Mouse (Mus musculus) limb, embryonic 12.5 days (tissue): Measurements from ENCODE around the gene Enkur. TPM values are rescaled to one million over a fixed set of nuclear protein-coding genes. Genes with fewer than 3 reads are reported as not detected.

Source experiments
- ATAC-seq: fragments of 200-750 bp; cut with Nextera tagmentation; 2 replicates; pipeline ENCODE4 v1.8.0; 2017; ENCODE audit warnings: low read depth, moderate TSS enrichment; ENCODE audit not compliant: insufficient number of reproducible peaks, insufficient read depth, low FRiP score, low TSS enrichment
- H3K27ac ChIP-seq: fragments of 300-500 bp; sonication (generic); 2 replicates; pipeline ENCODE4 v1.5.1; 2016; ENCODE audit warnings: mild to moderate bottlenecking, moderate library complexity
- H3K27me3 ChIP-seq: fragments of 300-500 bp; sonication (generic); 2 replicates; pipeline ENCODE4 v1.6.1; 2016; ENCODE audit warnings: mild to moderate bottlenecking, moderate library complexity
- H3K36me3 ChIP-seq: fragments of 300-500 bp; sonication (generic); 2 replicates; pipeline ENCODE4 v1.6.1; 2016; ENCODE audit warnings: mild to moderate bottlenecking, moderate library complexity
- H3K4me1 ChIP-seq: fragments of 300-500 bp; sonication (generic); replicated peaks from 2 replicates; pipeline ENCODE4 v1.6.1; 2016
- H3K4me2 ChIP-seq: fragments of 300-500 bp; sonication (generic); 2 replicates; pipeline ENCODE4 v1.6.1; 2016; ENCODE audit warnings: mild to moderate bottlenecking, moderate library complexity
- H3K4me3 ChIP-seq: fragments of 300-500 bp; sonication (generic); replicated peaks from 2 replicates; pipeline ENCODE4 v1.5.1; 2016; ENCODE audit warnings: mild to moderate bottlenecking
- H3K9ac ChIP-seq: fragments of 300-500 bp; sonication (generic); replicated peaks from 2 replicates; pipeline ENCODE4 v1.6.1; 2016; ENCODE audit warnings: mild to moderate bottlenecking, moderate library complexity
- H3K9me3 ChIP-seq: fragments of 300-500 bp; sonication (generic); 2 replicates; pipeline ENCODE4 v1.6.1; 2016; ENCODE audit warnings: mild to moderate bottlenecking, moderate library complexity
- WGBS: fragments of 180-500 bp; shearing (Covaris S2); methylation state at CpG from one replicate; pipeline ENCODE4 v1.1.7; 2016; 5-methylcytosine and 5-hydroxymethylcytosine counted together
- polyA plus RNA-seq: library from polyadenylated mRNA; unstranded; fragments of >200 nt; fragmentation: Nextera tagmentation; extraction: Ambion mirVana; gene quantifications from 2 replicates; pipeline ENCODE4 v1.2.1, GENCODE M21; 2016

The Enkur gene
- polyA plus RNA-seq, 1 experiment from 2014 or later, result not detected

DNA sequence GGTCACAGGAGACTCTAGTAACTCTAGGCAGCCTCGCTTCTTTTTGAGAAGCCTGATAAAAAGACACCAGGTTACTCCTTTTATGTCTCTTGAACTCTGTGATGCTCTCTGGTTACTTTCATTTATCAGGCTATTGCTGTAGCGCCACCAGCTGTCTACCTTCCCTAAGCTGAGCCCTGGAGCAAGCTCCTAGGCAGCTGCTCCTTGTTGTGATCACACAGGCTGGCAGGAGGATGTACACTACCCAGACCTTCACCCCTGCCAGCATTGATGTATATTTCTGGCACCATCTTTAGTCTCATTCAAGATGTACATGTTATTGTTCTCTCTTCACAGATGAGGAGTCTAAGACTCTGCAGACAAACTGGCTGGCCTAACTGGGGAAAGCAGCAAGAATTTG lies 25.1 kb upstream of the Enkur start:
- no peaks in the 10 kb centered on the region for H3K36me3 ChIP-seq
- no peak for ATAC-seq
- H3K4me2 ChIP-seq, result no peak overlapping the region
- H3K27ac ChIP-seq, result no peak overlapping the region
- WGBS, result 54% methylated on average over 2 of the region's 2 CpGs
- H3K9me3 ChIP-seq, result no peaks in the 10 kb centered on the region
- H3K9ac ChIP-seq, result no peak overlapping the region
- no peaks in the 10 kb centered on the region for H3K27me3 ChIP-seq
- H3K4me1 ChIP-seq, result 0 out of 2 replicates have a peak, but pooled peaks cover 2% of the 10 kb centered on the region
- no peak overlapping the region for H3K4me3 ChIP-seq

DNA sequence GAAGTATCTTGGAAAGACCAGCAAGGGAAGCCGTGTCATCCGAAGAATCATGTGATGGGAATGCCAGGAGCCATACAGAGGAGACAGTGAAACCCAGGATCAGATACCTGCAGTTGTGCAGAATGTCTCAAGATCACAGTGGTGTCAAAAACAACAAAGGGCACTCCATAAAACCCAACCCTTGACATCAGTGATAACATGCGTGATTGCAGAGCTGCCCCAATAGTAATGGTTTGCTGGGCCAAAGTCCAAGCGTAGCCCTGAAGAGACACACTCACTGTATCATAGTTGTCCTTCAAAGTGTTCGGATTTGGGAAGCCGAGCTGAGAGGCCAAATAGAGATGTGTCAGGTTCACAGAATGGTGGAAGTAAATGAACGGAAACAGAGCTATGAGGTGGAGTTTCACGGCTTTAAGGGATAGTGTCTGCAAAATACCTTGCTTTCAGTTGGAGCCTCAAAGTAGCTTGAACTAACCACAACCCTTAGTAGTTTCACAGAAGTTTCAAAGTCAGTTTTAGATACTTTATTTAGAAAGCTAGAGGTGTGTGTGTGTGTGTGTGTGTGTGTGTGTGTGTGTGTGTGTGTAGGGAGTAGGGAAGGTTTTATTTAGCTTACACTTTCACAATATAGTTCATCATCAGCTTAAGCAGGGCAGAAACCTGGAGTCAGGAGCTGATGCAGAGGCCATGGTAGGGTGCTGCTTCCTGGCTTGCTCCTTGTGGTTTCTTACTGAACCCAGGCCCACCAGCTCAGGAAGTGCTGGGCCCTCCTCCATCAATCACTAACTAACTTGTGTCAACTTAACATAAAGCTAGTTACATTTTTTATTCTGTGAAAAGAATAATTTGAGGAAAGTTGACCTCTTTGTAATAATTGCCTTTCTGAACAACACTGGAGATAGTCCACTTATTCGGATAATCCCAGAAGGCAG lies 17.6 kb upstream of the Enkur start:
- H3K27ac ChIP-seq, result no peak overlapping the region
- 92% methylated on average over 9 of the region's 9 CpGs for WGBS
- H3K36me3 ChIP-seq, result no peaks in the 10 kb centered on the region
- H3K4me1 ChIP-seq, result no peaks in the 10 kb centered on the region
- no peak overlapping the region for H3K9ac ChIP-seq
- H3K4me2 ChIP-seq, result no peak overlapping the region
- no peaks in the 10 kb centered on the region for H3K9me3 ChIP-seq
- no peak overlapping the region for H3K4me3 ChIP-seq
- ATAC-seq, result no peak
- no peaks in the 10 kb centered on the region for H3K27me3 ChIP-seq

DNA sequence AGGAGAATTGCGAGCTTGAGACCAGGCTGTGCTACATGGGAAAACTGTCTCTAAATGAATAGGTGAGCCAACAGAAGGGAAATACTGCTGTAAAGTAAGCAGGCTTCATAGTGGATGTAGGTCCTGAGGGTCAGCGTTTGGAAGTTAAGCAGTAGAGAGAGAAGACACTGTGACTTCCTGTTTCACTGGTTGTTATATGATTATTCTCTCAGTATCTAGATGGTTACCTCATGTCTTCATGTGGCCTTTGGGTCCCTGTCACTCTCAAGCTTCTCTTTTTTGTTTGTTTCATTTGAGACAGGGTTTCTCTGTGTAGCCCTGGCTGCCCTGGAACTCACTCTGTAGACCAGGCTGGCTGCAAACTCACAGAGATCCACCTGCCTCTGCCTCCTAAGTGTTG lies 10.1 kb upstream of the Enkur start:
- Histone ChIP-seq H3K36me3 (0 out of 2 replicates have a peak, but pooled peaks cover 4% of the 10 kb centered on the region), H3K4me2 (no peak overlapping the region), H3K27me3 (no peaks in the 10 kb centered on the region), H3K4me3 (no peak overlapping the region), H3K4me1 (no peaks in the 10 kb centered on the region), H3K9me3 (no peaks in the 10 kb centered on the region), H3K9ac (no peak overlapping the region), H3K27ac (no peak overlapping the region)
- WGBS, result 90% methylated on average over 2 of the region's 2 CpGs
- ATAC-seq, result no peak

DNA sequence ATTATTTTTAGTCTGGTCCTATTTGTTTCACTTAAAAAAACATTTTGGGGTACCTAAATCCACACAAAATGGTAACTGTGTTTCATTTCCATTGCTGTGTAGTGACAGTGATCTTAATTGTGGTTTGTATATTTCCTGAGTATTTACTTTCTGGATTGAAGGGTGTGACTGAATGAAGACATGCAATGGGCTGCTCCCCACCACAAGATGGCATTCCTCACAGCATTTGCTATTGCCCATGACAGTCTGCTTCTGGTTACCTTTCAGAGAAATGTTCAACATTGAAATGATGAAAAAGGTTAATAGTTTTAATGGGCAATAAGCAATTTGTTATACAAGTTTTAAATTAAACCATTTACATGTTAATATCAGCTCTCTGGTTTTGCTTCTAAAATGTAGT lies 9.2 kb upstream of the Enkur start:
- no peak for ATAC-seq
- no peaks in the 10 kb centered on the region for H3K4me1 ChIP-seq
- no peak overlapping the region for H3K27ac ChIP-seq
- 0 out of 2 replicates have a peak, but pooled peaks cover 4% of the 10 kb centered on the region for H3K36me3 ChIP-seq
- no peaks in the 10 kb centered on the region for H3K9me3 ChIP-seq
- no peak overlapping the region for H3K9ac ChIP-seq
- H3K4me3 ChIP-seq, result no peak overlapping the region
- no peak overlapping the region for H3K4me2 ChIP-seq
- H3K27me3 ChIP-seq, result no peaks in the 10 kb centered on the region

DNA sequence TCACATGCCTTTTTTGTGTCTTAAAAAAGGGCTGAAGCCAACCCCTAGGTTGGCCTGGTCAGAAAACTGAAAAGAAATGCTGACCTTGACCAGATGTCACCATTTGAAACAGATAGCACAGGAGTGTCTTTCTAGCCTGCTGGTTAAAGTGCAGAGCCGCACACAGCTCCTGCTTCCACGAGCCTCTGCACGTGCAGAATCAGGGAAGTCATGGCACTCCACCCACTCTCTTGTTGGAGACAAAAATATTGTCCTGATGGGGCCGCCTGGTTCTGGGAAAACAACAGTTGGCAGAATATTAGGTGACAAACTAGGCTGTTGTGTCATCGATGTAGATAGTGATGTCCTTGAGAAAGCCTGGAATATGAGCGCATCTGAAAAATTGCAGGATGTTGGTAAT lies 6.2 kb upstream of the Enkur start:
- WGBS, result 90% methylated on average over 6 of the region's 6 CpGs
- Histone ChIP-seq H3K4me1 (no peaks in the 10 kb centered on the region), H3K27me3 (no peaks in the 10 kb centered on the region), H3K4me3 (no peak overlapping the region), H3K36me3 (0 out of 2 replicates have a peak, but pooled peaks cover 4% of the 10 kb centered on the region), H3K4me2 (no peak overlapping the region), H3K27ac (no peak overlapping the region), H3K9me3 (no peaks in the 10 kb centered on the region), H3K9ac (no peak overlapping the region)
- ATAC-seq, result no peak

DNA sequence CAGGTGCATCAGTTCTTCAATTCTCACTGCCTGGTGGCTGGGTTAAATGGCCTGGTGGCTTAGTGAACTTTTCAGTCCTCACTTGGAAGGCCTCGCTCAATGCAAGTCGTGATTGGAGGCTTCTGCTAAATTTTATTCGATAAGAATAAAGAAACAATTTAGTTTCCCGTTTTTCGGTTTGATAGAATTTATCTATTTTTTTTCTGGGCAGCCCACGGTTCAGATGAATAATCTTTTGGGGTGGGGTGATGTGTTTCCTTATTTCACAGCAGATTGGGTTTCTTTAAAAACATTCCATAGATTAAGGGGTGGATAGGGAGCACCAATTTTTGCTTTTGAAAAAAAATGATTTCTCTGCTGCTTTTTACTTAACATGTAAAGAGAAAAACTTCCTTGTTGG lies 1.1 kb upstream of the Enkur start:
- peak overlapping the region; percentile 50; the same call in 1 of the 2 replicates for H3K9ac ChIP-seq
- no peak overlapping the region for H3K27ac ChIP-seq
- peak overlapping the region; percentile 58 for H3K4me3 ChIP-seq
- no peaks in the 10 kb centered on the region for H3K27me3 ChIP-seq
- H3K9me3 ChIP-seq, result no peaks in the 10 kb centered on the region
- no peak for ATAC-seq
- peak overlapping the region; percentile 62 for H3K4me2 ChIP-seq
- 49% methylated on average over 6 of the region's 6 CpGs for WGBS
- H3K4me1 ChIP-seq, result peaks cover 3% of the 10 kb centered on the region; the same call in 1 of the 2 replicates
- H3K36me3 ChIP-seq, result 0 out of 2 replicates have a peak, but pooled peaks cover 2% of the 10 kb centered on the region

DNA sequence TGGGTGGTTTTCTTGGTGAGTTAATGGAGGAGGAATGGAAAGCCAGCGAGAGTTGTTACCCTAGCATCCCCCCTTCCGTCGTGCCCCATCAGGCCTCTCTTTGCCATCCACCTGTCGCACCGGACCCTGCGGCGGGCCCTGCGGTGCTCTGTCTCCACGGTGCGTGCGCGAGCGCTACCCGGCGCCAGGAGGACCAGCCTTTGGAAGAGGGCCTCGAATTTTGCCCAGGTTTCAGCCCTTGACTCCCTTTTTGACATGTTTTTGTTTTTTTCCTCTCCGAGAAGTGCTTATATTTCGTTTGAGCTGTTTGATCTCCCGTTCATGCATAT lies 630 bp upstream of the Enkur start:
- Histone ChIP-seq H3K4me2 (peak overlapping the region; percentile 62), H3K4me1 (peaks cover 3% of the 10 kb centered on the region; the same call in 1 of the 2 replicates), H3K9me3 (no peaks in the 10 kb centered on the region), H3K27ac (no peak overlapping the region), H3K36me3 (no peaks in the 10 kb centered on the region), H3K4me3 (peak overlapping the region; percentile 58), H3K27me3 (no peaks in the 10 kb centered on the region), H3K9ac (peak overlapping the region; percentile 50)
- ATAC-seq, result peak; percentile 90
- 1% methylated on average over 19 of the region's 19 CpGs for WGBS

DNA sequence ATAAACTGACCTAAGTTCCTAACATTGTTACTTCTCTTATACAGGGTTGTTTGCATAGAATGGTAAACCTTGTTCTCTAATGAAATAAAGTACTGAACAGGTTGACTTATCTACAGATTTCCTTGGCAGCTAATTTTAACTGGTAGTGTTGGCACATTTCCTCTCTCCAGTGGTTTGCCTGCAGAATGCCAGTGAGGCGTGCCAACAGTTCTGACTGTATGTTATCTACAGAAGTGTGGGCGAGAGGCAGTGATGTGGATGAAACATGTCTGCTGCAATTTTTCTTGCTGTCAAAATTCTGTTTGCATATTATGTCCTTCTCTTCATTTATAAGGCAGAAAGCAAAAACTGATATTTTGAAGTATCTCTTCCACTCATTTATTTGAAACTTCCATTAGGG lies 2.4 kb downstream of the Enkur start:
- H3K9me3 ChIP-seq, result no peaks in the 10 kb centered on the region
- H3K4me2 ChIP-seq, result no peak overlapping the region
- H3K4me3 ChIP-seq, result no peak overlapping the region
- ATAC-seq, result no peak
- H3K27me3 ChIP-seq, result no peaks in the 10 kb centered on the region
- H3K4me1 ChIP-seq, result peaks cover 3% of the 10 kb centered on the region; the same call in 1 of the 2 replicates
- no peak overlapping the region for H3K27ac ChIP-seq
- 89% methylated on average over 2 of the region's 2 CpGs for WGBS
- H3K9ac ChIP-seq, result no peak overlapping the region
- H3K36me3 ChIP-seq, result no peaks in the 10 kb centered on the region

DNA sequence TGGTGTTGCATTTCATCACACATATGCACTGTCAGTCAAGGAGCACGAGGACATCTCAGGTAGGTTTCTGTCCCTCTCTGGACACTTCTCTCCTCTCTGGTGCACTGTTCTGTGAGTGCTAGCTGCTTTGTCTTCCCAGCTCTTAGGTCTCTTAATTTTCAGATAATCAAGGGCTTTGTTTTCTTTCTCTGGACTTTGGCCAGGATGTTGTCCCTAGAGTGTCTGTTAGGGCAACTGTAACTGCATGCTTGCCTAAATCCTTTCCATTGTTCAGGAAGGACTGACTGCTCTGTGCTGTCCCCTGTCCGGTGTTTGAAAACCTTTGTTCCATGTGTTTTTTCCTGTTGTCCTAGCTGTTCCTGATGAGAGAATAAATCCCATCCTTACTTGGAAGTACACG lies 6.1 kb downstream of the Enkur start:
- no peaks in the 10 kb centered on the region for H3K27me3 ChIP-seq
- no peak overlapping the region for H3K27ac ChIP-seq
- no peaks in the 10 kb centered on the region for H3K9me3 ChIP-seq
- no peak for ATAC-seq
- H3K4me3 ChIP-seq, result no peak overlapping the region
- WGBS, result 70% methylated on average over 3 of the region's 3 CpGs
- H3K4me1 ChIP-seq, result no peaks in the 10 kb centered on the region
- H3K4me2 ChIP-seq, result no peak overlapping the region
- H3K9ac ChIP-seq, result no peak overlapping the region
- H3K36me3 ChIP-seq, result no peaks in the 10 kb centered on the region

DNA sequence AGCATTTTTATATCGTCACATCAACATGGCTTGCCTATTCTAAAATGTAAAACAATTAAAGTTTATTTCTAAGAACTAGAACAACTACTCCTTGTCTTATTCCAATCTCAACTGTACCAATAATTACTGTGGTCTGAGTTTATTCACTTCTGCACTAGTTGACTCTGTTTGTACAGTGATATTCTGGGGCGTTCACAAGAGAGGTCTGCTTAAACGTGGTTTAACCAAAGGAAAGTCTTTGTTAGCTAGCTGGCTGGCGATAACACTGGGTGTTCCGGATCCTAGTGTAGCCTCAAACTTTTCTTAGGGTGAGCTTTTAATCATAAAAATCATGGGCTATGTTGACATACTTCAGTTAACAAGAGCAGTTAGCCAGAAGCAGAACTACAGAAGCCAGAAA lies 9.9 kb downstream of the Enkur start:
- H3K4me1 ChIP-seq, result no peaks in the 10 kb centered on the region

DNA sequence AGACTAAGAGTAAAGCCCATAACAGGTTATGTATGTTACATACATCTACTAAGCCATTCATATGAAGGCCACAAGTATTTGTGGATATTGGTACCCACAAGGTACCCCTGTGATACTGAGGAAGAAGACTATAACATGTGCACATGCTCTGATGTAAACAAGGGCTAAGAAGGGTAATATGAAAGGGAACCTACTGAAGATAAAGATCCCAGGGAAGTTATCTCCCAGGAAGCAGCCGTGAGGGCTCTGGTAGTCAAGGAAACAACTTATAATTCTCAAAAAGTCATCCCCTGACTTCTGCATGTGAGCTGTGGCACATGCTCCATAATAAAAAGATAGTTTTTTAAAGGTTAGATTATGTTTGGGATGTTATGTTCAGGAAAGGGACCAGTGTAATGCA lies 13.9 kb downstream of the Enkur start:
- Histone ChIP-seq H3K9ac (no peak overlapping the region), H3K27me3 (no peaks in the 10 kb centered on the region), H3K4me1 (no peaks in the 10 kb centered on the region), H3K4me3 (no peak overlapping the region), H3K36me3 (no peaks in the 10 kb centered on the region), H3K9me3 (no peaks in the 10 kb centered on the region), H3K4me2 (no peak overlapping the region), H3K27ac (no peak overlapping the region)
- WGBS, result 90% methylated on average over 1 of the region's 1 CpGs
- ATAC-seq, result no peak

More for the DNA sequence above, 9.9 kb downstream of the Enkur start:
- WGBS, result 91% methylated on average over 5 of the region's 5 CpGs
- H3K27ac ChIP-seq, result no peak overlapping the region
- H3K27me3 ChIP-seq, result no peaks in the 10 kb centered on the region
- H3K36me3 ChIP-seq, result no peaks in the 10 kb centered on the region
- H3K9ac ChIP-seq, result no peak overlapping the region
- ATAC-seq, result no peak
- H3K4me2 ChIP-seq, result no peak overlapping the region
- H3K4me3 ChIP-seq, result no peak overlapping the region
- H3K9me3 ChIP-seq, result no peaks in the 10 kb centered on the region

DNA sequence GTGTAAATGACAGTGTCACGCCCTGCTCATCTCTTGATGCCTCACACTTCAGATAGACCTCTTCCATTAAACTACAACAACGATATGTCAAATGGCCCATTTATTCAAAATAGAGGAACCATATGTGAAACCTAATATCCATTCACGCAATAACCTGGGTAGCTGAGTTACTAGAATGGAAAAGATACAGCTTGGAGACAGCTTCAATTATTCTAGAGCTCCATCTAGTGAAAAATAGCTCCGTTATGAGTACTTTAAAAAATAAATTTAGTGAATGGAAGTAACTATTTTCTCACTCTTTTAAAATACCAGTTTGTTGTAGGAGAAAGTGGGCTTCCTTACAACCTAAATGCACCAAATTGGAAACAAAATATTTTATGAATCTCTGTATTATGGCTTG lies 16.6 kb downstream of the Enkur start:
- Histone ChIP-seq H3K9ac (no peak overlapping the region), H3K27ac (no peak overlapping the region), H3K4me2 (no peak overlapping the region), H3K4me1 (no peaks in the 10 kb centered on the region), H3K4me3 (no peak overlapping the region), H3K9me3 (no peaks in the 10 kb centered on the region), H3K36me3 (no peaks in the 10 kb centered on the region), H3K27me3 (0 out of 2 replicates have a peak, but pooled peaks cover 6% of the 10 kb centered on the region)
- ATAC-seq, result no peak
- WGBS, result 79% methylated on average over 4 of the region's 4 CpGs
